Mouse (Mus musculus) thymus, adult 18-20 months (tissue): ENCODE measurements around the gene Cdk5r1.

Experiments
- DNase-seq, 2 experiments: peaks; one replicate each; pipeline ENCODE4 v3.0.0; 2022; ENCODE audit warnings: mixed read lengths in 2 of 2

Cdk5r1 gene

GRCm38 (mm10) chr11:80481409-80482050 is 4.7 kb downstream of the Cdk5r1 start:
- no peak for DNase-seq

- DNase-seq = no peak
Measured at GRCm38 (mm10) chr11:80482347-80482746, 5.5 kb downstream of the Cdk5r1 start.

- no peak for DNase-seq
Measured at GRCm38 (mm10) chr11:80482921-80483320, 6.1 kb downstream of the Cdk5r1 start.

GRCm38 (mm10) chr11:80483536-80484067 is 6.8 kb downstream of the Cdk5r1 start:
- no peak for DNase-seq

GRCm38 (mm10) chr11:80484191-80484791 is 7.5 kb downstream of the Cdk5r1 start:
- no peak for DNase-seq

GRCm38 (mm10) chr11:80485120-80485551 is 8.3 kb downstream of the Cdk5r1 start:
- no peak for DNase-seq

GRCm38 (mm10) chr11:80485622-80486206 is 8.9 kb downstream of the Cdk5r1 start:
- no peak for DNase-seq

GRCm38 (mm10) chr11:80487904-80488587 is 11.2 kb downstream of the Cdk5r1 start:
- DNase-seq = no peak

GRCm38 (mm10) chr11:80489172-80489881 is 12.5 kb downstream of the Cdk5r1 start:
- peak in 1 of 2 experiments; percentile 53 for DNase-seq

- DNase-seq = peak in 1 of 2 experiments; percentile 53
Measured at GRCm38 (mm10) chr11:80489882-80490196, 13.0 kb downstream of the Cdk5r1 start.

- no peak for DNase-seq
Measured at GRCm38 (mm10) chr11:80490831-80491230, 14.0 kb downstream of the Cdk5r1 start.

- DNase-seq = no peak
Measured at GRCm38 (mm10) chr11:80493186-80493585, 16.4 kb downstream of the Cdk5r1 start.

GRCm38 (mm10) chr11:80494852-80495251 is 18.0 kb downstream of the Cdk5r1 start:
- DNase-seq = no peak

- DNase-seq = no peak
Measured at GRCm38 (mm10) chr11:80495972-80496371, 19.1 kb downstream of the Cdk5r1 start.

- DNase-seq = no peak
Measured at GRCm38 (mm10) chr11:80496640-80497039, 19.8 kb downstream of the Cdk5r1 start.

- no peak for DNase-seq
Measured at GRCm38 (mm10) chr11:80497225-80497919, 20.5 kb downstream of the Cdk5r1 start.

- no peak for DNase-seq
Measured at GRCm38 (mm10) chr11:80498328-80499070, 21.7 kb downstream of the Cdk5r1 start.

- DNase-seq = no peak
Measured at GRCm38 (mm10) chr11:80499550-80499952, 22.7 kb downstream of the Cdk5r1 start.

- no peak for DNase-seq
Measured at GRCm38 (mm10) chr11:80503281-80503680, 26.5 kb downstream of the Cdk5r1 start.

- DNase-seq = peak; percentile 61 to 74
Measured at GRCm38 (mm10) chr11:80503726-80504452, 27.1 kb downstream of the Cdk5r1 start.
